Mouse (Mus musculus) heart, embryonic 14.5 days (tissue): ENCODE results near the gene Lrch1. TPM values are rescaled to one million over a fixed set of nuclear protein-coding genes. Genes with fewer than 3 reads are reported as not detected.

Experiments used
- ATAC-seq: fragments of 200-750 bp; cut with Nextera tagmentation; 2 replicates; pipeline ENCODE4 v1.8.0; 2017; ENCODE audit warnings: low read depth, moderate TSS enrichment; ENCODE audit not compliant: insufficient number of reproducible peaks, insufficient read depth, low FRiP score
- H3K27ac ChIP-seq, 2 experiments: fragments of 200-500 bp in 1 of 2; fragments of 300-500 bp in 1 of 2; sonication (generic) in 1 of 2; replicated peaks in 1 of 2; 2 replicates each; pipeline ENCODE4 v1.5.1; 2012 to 2014; ENCODE audit warnings: low read depth in 2 of 2, low read length in 2 of 2, control low read depth in 1 of 2, mild to moderate bottlenecking in 1 of 2, mixed read lengths in 1 of 2; ENCODE audit not compliant: control insufficient read depth in 1 of 2, insufficient read depth in 1 of 2
- H3K27me3 ChIP-seq: fragments of 300-500 bp; sonication (generic); 2 replicates; pipeline ENCODE4 v1.6.1; 2014; ENCODE audit warnings: mild to moderate bottlenecking, low read length, control low read depth; ENCODE audit not compliant: control insufficient read depth, insufficient read depth
- H3K36me3 ChIP-seq: fragments of 300-500 bp; sonication (generic); 2 replicates; pipeline ENCODE4 v1.6.1; 2014; ENCODE audit warnings: mild to moderate bottlenecking, control low read depth, low read length, mixed read lengths; ENCODE audit not compliant: control insufficient read depth, insufficient read depth
- H3K4me1 ChIP-seq, 2 experiments: fragments of 200-500 bp in 1 of 2; fragments of 300-500 bp in 1 of 2; sonication (generic) in 1 of 2; 2 replicates each; pipeline ENCODE4 v1.6.1; 2012 to 2014; ENCODE audit warnings: low read length in 2 of 2, control low read depth in 1 of 2, mixed read lengths in 1 of 2; ENCODE audit not compliant: control insufficient read depth in 2 of 2, insufficient read depth in 2 of 2
- H3K4me2 ChIP-seq: fragments of 300-500 bp; sonication (generic); 2 replicates; pipeline ENCODE4 v1.6.1; 2014; ENCODE audit warnings: mild to moderate bottlenecking, low read length
- H3K4me3 ChIP-seq, 2 experiments: fragments of 200-500 bp in 1 of 2; fragments of 300-500 bp in 1 of 2; sonication (generic) in 1 of 2; 2 replicates each; pipeline ENCODE4 v1.5.1; 2012 to 2014; ENCODE audit warnings: low read length in 2 of 2, mild to moderate bottlenecking in 2 of 2, control low read depth in 1 of 2, low read depth in 1 of 2, moderate library complexity in 1 of 2; ENCODE audit not compliant: control insufficient read depth in 1 of 2, insufficient read depth in 1 of 2
- H3K9ac ChIP-seq: fragments of 300-500 bp; sonication (generic); 2 replicates; pipeline ENCODE4 v1.6.1; 2014; ENCODE audit warnings: mild to moderate bottlenecking, low read length
- H3K9me3 ChIP-seq: fragments of 300-500 bp; sonication (generic); 2 replicates; pipeline ENCODE4 v1.6.1; 2016; ENCODE audit warnings: low read length, control low read depth; ENCODE audit not compliant: control insufficient read depth
- WGBS: fragments of 180-500 bp; shearing (Covaris S2); extraction: QIAGEN DNeasy Blood & Tissue Kit; methylation state at CpG from one replicate; pipeline ENCODE4 v1.1.7; 2014; 5-methylcytosine and 5-hydroxymethylcytosine counted together
- polyA plus RNA-seq: library from polyadenylated mRNA; unstranded; fragments of >200 nt; fragmentation: Nextera tagmentation; extraction: Ambion mirVana; gene quantifications from 2 replicates; pipeline ENCODE4 v1.2.1, GENCODE M21; 2014

The Lrch1 gene
- polyA plus RNA-seq, 1 experiment from 2014 or later: 11.4 TPM

DNA sequence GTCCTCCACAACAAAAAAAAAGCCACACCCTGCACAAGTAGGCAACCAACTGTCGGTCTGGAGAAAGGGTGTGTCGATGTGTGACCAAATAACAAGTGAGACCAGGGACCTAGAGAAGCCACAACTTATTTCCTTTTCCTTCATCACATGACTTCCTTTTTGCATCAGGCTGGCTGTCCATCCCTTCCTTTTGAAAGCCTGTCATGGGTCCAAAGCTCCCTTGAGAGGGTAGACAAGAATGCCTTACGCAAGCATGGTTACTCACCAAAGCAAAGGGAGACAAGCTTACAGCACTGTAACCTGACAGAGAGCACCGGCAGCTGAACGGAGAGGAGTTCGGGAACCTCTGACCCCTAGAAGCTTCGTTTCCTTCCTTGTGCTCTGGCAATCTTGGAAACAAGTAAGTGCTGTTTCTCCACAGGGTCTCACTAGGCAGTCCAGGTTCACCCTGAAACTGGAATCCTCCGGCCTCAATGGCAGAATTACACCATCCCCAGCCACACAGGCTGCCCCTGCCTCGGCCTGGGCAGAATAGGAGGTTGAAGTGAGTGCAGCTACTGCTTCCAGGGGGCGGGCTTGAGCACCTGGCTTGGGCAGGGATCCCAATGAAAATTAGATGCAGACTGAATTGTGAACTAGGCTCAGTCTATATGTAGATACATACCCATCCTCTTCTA, 150.2 kb downstream of the Lrch1 start:
- H3K4me3 ChIP-seq: no peak overlapping the region
- H3K4me1 ChIP-seq: no peaks in the 10 kb centered on the region
- no peak overlapping the region for H3K27ac ChIP-seq
- peaks cover 73% of the 10 kb centered on the region for H3K36me3 ChIP-seq
- 83% methylated on average over 10 of the region's 10 CpGs for WGBS
- ATAC-seq: no peak
- H3K4me2 ChIP-seq: no peak overlapping the region
- H3K27me3 ChIP-seq: no peaks in the 10 kb centered on the region
- H3K9ac ChIP-seq: no peak overlapping the region
- peaks cover 13% of the 10 kb centered on the region for H3K9me3 ChIP-seq

DNA sequence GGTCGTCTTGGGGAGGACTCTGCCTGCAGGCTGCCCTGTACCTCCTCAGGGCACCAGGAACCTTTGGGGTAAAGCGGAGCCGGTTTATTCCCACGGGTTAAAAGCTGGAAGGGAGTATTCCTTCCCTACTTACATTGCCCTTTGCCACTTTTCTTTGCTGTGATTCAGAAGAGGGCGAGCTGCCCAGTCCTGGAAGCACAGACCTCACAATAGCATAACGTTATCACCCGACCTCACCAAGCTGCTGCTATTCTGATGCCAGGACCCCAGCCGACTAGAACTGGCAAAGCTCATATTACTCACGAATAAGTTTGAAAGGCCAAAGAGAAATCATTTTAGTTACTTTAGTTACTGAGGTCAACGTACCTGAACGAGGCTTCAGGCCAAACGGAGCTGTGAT, 152.7 kb downstream of the Lrch1 start:
- ATAC-seq: no peak
- Histone ChIP-seq H3K9me3 (no peaks in the 10 kb centered on the region), H3K4me2 (no peak overlapping the region), H3K27ac (no peak overlapping the region), H3K4me1 (no peaks in the 10 kb centered on the region; a peak in 1 of 4 replicates), H3K27me3 (no peaks in the 10 kb centered on the region), H3K36me3 (peaks cover 55% of the 10 kb centered on the region), H3K9ac (no peak overlapping the region), H3K4me3 (no peak overlapping the region)
- 66% methylated on average over 12 of the region's 12 CpGs for WGBS

DNA sequence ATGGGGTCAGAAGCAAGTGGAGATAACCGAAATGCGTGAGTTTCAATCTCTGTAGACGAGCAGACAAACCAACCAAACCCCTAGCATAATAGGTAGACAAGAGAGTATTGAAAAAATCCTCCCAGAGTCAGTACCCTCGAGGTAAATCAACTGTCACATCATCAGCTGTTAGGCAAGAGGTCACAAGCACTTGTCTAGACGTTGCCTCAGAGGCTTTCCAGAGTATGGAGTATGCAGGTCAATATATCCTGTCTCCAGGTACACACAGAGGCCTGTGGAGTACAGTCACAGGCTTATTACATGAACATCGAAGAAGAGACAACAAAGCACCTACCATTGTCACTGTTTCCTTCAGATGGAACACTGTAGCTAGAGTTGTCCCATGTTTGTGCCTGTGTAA, 154.9 kb downstream of the Lrch1 start:
- Histone ChIP-seq H3K36me3 (peaks cover 41% of the 10 kb centered on the region), H3K4me1 (peaks cover 0 to 3% of the 10 kb centered on the region in 2 experiments; a peak in 1 of 4 replicates), H3K27ac (no peak overlapping the region), H3K4me2 (no peak overlapping the region), H3K4me3 (no peak overlapping the region), H3K9ac (no peak overlapping the region), H3K27me3 (no peaks in the 10 kb centered on the region), H3K9me3 (no peaks in the 10 kb centered on the region)
- no peak for ATAC-seq
- 68% methylated on average over 6 of the region's 6 CpGs for WGBS

- H3K27me3 ChIP-seq: no peaks in the 10 kb centered on the region
- H3K4me2 ChIP-seq: no peak overlapping the region
- 59% methylated on average over 5 of the region's 5 CpGs for WGBS
- H3K9me3 ChIP-seq: no peaks in the 10 kb centered on the region
- peaks cover 40% of the 10 kb centered on the region for H3K36me3 ChIP-seq
- no peak overlapping the region for H3K27ac ChIP-seq
- H3K9ac ChIP-seq: no peak overlapping the region
- no peak for ATAC-seq
- H3K4me1 ChIP-seq: peaks cover 0 to 3% of the 10 kb centered on the region in 2 experiments; a peak in 1 of 4 replicates
- no peak overlapping the region for H3K4me3 ChIP-seq
Measured at GRCm38 (mm10) chr14:74790535-74790934, 157.1 kb downstream of the Lrch1 start.

DNA sequence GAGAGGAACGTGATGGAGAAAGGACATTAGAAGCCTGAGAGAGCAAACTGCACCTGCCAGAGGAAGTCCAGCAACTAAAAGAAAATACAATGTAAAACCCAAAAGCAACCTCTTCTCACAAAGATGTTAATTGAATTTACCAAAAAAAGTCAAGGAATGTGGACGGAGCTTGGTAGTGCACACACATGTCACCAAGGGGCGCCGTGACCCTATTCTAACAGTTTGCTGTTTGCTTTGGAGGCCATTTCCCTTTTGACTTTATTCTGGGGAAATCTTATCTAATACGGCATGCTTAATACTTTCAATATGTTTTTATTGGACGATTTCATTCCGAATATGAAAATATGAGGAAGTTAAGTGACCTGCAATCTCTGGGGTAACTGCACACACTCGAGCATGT, 158.9 kb downstream of the Lrch1 start:
- H3K27me3 ChIP-seq: no peaks in the 10 kb centered on the region
- WGBS: 73% methylated on average over 8 of the region's 8 CpGs
- no peak for ATAC-seq
- peaks cover 0 to 3% of the 10 kb centered on the region in 2 experiments; a peak in 1 of 4 replicates for H3K4me1 ChIP-seq
- H3K9ac ChIP-seq: no peak overlapping the region
- no peak overlapping the region for H3K27ac ChIP-seq
- peaks cover 38% of the 10 kb centered on the region for H3K36me3 ChIP-seq
- H3K9me3 ChIP-seq: no peaks in the 10 kb centered on the region
- no peak overlapping the region for H3K4me2 ChIP-seq
- no peak overlapping the region for H3K4me3 ChIP-seq

DNA sequence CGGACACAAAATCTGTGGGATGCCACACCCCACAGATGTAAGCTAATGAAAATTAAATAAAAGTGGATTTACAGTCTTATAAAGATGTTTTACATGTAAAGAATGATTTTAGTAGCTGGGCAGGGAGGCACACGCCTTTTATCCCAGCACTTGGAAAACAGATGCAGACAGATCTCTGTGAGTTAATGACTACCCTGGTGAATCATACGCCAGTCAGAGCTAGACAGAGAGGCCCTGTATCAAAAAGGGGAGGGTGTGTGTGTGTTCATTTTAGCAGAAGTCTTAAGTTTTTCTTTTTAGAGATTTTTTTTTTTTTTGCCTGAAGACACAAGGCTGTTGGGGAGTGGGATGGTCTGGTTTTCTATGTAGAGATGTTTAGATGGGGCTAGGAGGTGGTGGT, 160.0 kb downstream of the Lrch1 start:
- H3K36me3 ChIP-seq: peaks cover 39% of the 10 kb centered on the region
- no peak overlapping the region for H3K4me3 ChIP-seq
- H3K4me1 ChIP-seq: peaks cover 0 to 3% of the 10 kb centered on the region in 2 experiments; a peak in 1 of 4 replicates
- no peak overlapping the region for H3K9ac ChIP-seq
- ATAC-seq: no peak
- WGBS: 90% methylated on average over 3 of the region's 3 CpGs
- H3K9me3 ChIP-seq: no peaks in the 10 kb centered on the region
- no peak overlapping the region for H3K4me2 ChIP-seq
- H3K27ac ChIP-seq: no peak overlapping the region
- H3K27me3 ChIP-seq: no peaks in the 10 kb centered on the region

- Histone ChIP-seq H3K4me1 (0 out of 4 replicates have a peak, but pooled peaks cover 0 to under 1% of the 10 kb centered on the region in 2 experiments), H3K36me3 (peaks cover 36% of the 10 kb centered on the region), H3K9ac (no peak overlapping the region), H3K4me3 (no peak overlapping the region), H3K27ac (peak overlapping the region in 1 of 2 experiments; percentile 44; a peak in 1 of 4 replicates), H3K27me3 (no peaks in the 10 kb centered on the region), H3K4me2 (no peak overlapping the region), H3K9me3 (no peaks in the 10 kb centered on the region)
- ATAC-seq: no peak
- 64% methylated on average over 11 of the region's 11 CpGs for WGBS
Measured at GRCm38 (mm10) chr14:74784243-74784934, 163.3 kb downstream of the Lrch1 start.
